Mouse (Mus musculus) CH12.LX (cell line): ENCODE results near the gene Ank2. TPM values are rescaled to one million over a fixed set of nuclear protein-coding genes. Genes with fewer than 3 reads are reported as not detected.

Experiments
- DNase-seq: peaks from one replicate; pipeline ENCODE4 v3.0.0-alpha.2; 2013; ENCODE audit errors: extremely low read depth
- H3K27ac ChIP-seq: 2 replicates; pipeline ENCODE4 v1.5.1; 2012; ENCODE audit warnings: low read depth, mild to moderate bottlenecking, control low read depth, moderate library complexity; ENCODE audit not compliant: insufficient read depth
- H3K27me3 ChIP-seq: replicated peaks from 2 replicates; pipeline ENCODE3; 2012; ENCODE audit warnings: inconsistent platforms
- H3K36me3 ChIP-seq, 2 experiments: replicated peaks in 1 of 2; 2 replicates each; pipeline versions ENCODE3 to v1.6.1; 2012; ENCODE audit warnings: inconsistent platforms in 1 of 2, low read length in 1 of 2, mild to moderate bottlenecking in 1 of 2, mixed read lengths in 1 of 2, moderate library complexity in 1 of 2; ENCODE audit not compliant: control insufficient read depth in 1 of 2, insufficient read depth in 1 of 2
- H3K4me1 ChIP-seq, 2 experiments: 2 replicates each; pipeline ENCODE4 v1.6.1; 2012; ENCODE audit warnings: inconsistent platforms in 1 of 2, moderate library complexity in 1 of 2; ENCODE audit not compliant: insufficient read depth in 2 of 2, control insufficient read depth in 1 of 2
- H3K4me2 ChIP-seq: 2 replicates; pipeline ENCODE4 v1.6.1; 2012; ENCODE audit warnings: low read depth, mild to moderate bottlenecking, control low read depth; ENCODE audit not compliant: poor library complexity, insufficient read depth, severe bottlenecking
- H3K4me3 ChIP-seq, 3 experiments: fragments of 150-350 bp in 1 of 3; sonication (generic) in 1 of 3; replicated peaks in 1 of 3; 2 replicates each; pipeline versions ENCODE3 to v1.5.1; 2011 to 2012; ENCODE audit warnings: low read depth in 2 of 3, low read length in 2 of 3, mild to moderate bottlenecking in 2 of 3, moderate library complexity in 2 of 3, control low read depth in 1 of 3, improper control_type of control experiment in 1 of 3, inconsistent platforms in 1 of 3, mixed read lengths in 1 of 3; ENCODE audit not compliant: poor library complexity in 1 of 3
- H3K79me2 ChIP-seq: replicated peaks from 2 replicates; pipeline ENCODE4 v1.6.1; 2012; ENCODE audit warnings: mild to moderate bottlenecking, moderate library complexity; ENCODE audit not compliant: control insufficient read depth, poor library complexity, insufficient read depth, severe bottlenecking; ENCODE audit errors: extremely low read depth
- H3K9ac ChIP-seq: 2 replicates; pipeline ENCODE4 v1.6.1; 2012; ENCODE audit warnings: low read depth, mild to moderate bottlenecking, control low read depth, moderate library complexity; ENCODE audit not compliant: insufficient read depth
- H3K9me3 ChIP-seq: replicated peaks from 2 replicates; pipeline ENCODE3; 2012; ENCODE audit warnings: low read length, inconsistent platforms, mixed read lengths
- CHD1 ChIP-seq: IDR thresholded peaks from 2 replicates; pipeline ENCODE4 v1.6.1; 2012; ENCODE audit warnings: low read depth, low read length, improper control_type of control experiment, inconsistent platforms
- CTCF ChIP-seq, 2 experiments: IDR thresholded peaks in 1 of 2; conservative IDR thresholded peaks in 1 of 2; 2 replicates each; pipeline ENCODE4 v1.5.1; 2011 to 2012; ENCODE audit warnings: low read depth in 2 of 2, low read length in 2 of 2, improper control_type of control experiment in 1 of 2, inconsistent platforms in 1 of 2, mild to moderate bottlenecking in 1 of 2, moderate library complexity in 1 of 2
- E2F4 ChIP-seq: IDR thresholded peaks from 2 replicates; pipeline ENCODE4 v1.6.1; 2011; ENCODE audit warnings: low read depth, low read length, improper control_type of control experiment; ENCODE audit not compliant: insufficient replicate concordance
- ETS1 ChIP-seq: conservative IDR thresholded peaks from 2 replicates; pipeline ENCODE4 v1.6.1; 2012; ENCODE audit warnings: low read depth, mild to moderate bottlenecking, inconsistent platforms, low read length, improper control_type of control experiment, moderate library complexity
- GABPA ChIP-seq: IDR thresholded peaks from 2 replicates; pipeline ENCODE4 v1.6.1; 2012; ENCODE audit warnings: low read depth, low read length, improper control_type of control experiment, inconsistent platforms; ENCODE audit not compliant: insufficient replicate concordance
- IRF4 ChIP-seq: IDR thresholded peaks from 2 replicates; pipeline ENCODE4 v1.6.1; 2014; ENCODE audit warnings: low read depth, mild to moderate bottlenecking, inconsistent platforms, low read length, improper control_type of control experiment
- KAT2A ChIP-seq: IDR thresholded peaks from 2 replicates; pipeline ENCODE4 v1.6.1; 2012; ENCODE audit warnings: low read length, improper control_type of control experiment, inconsistent platforms; ENCODE audit not compliant: insufficient replicate concordance
- MAFK ChIP-seq: IDR thresholded peaks from 2 replicates; pipeline ENCODE4 v1.6.1; 2011; ENCODE audit warnings: low read length, improper control_type of control experiment; ENCODE audit not compliant: insufficient replicate concordance
- MAZ ChIP-seq: IDR thresholded peaks from 2 replicates; pipeline ENCODE4 v1.6.1; 2012; ENCODE audit warnings: low read depth, mild to moderate bottlenecking, inconsistent platforms, low read length, improper control_type of control experiment, moderate library complexity
- MEF2A ChIP-seq: IDR thresholded peaks from 2 replicates; pipeline ENCODE4 v1.6.1; 2014; ENCODE audit warnings: low read depth, mild to moderate bottlenecking, inconsistent platforms, low read length, improper control_type of control experiment, borderline replicate concordance
- PAX5 ChIP-seq: IDR thresholded peaks from 2 replicates; pipeline ENCODE4 v1.6.1; 2012; ENCODE audit warnings: low read length, inconsistent platforms, mixed read lengths
- POLR2A ChIP-seq: IDR thresholded peaks from 2 replicates; pipeline ENCODE4 v1.6.1; 2011; ENCODE audit warnings: low read depth, mild to moderate bottlenecking, improper control_type of control experiment, low read length
- RCOR1 ChIP-seq: conservative IDR thresholded peaks from 2 replicates; pipeline ENCODE4 v1.6.1; 2012; ENCODE audit warnings: low read depth, mild to moderate bottlenecking, inconsistent platforms, low read length, improper control_type of control experiment
- TBP ChIP-seq: conservative IDR thresholded peaks from 2 replicates; pipeline ENCODE4 v1.6.1; 2011; ENCODE audit warnings: low read depth, low read length, improper control_type of control experiment
- UBTF ChIP-seq: IDR thresholded peaks from 2 replicates; pipeline ENCODE4 v1.6.1; 2012; ENCODE audit warnings: low read depth, mild to moderate bottlenecking, inconsistent platforms, low read length, improper control_type of control experiment, moderate library complexity
- USF1 ChIP-seq: IDR thresholded peaks from 2 replicates; pipeline ENCODE4 v1.6.1; 2014; ENCODE audit warnings: low read depth, mild to moderate bottlenecking, inconsistent platforms, low read length, improper control_type of control experiment
- ZC3H11A ChIP-seq: IDR thresholded peaks from 2 replicates; pipeline ENCODE4 v1.6.1; 2012; ENCODE audit warnings: low read depth, mild to moderate bottlenecking, inconsistent platforms, low read length, improper control_type of control experiment
- ZKSCAN1 ChIP-seq: IDR thresholded peaks from 2 replicates; pipeline ENCODE4 v1.6.1; 2012; ENCODE audit warnings: low read depth, inconsistent platforms, low read length, improper control_type of control experiment, borderline replicate concordance
- ZMIZ1 ChIP-seq: IDR thresholded peaks from 2 replicates; pipeline ENCODE4 v1.6.1; 2012; ENCODE audit warnings: low read depth, mild to moderate bottlenecking, inconsistent platforms, low read length, improper control_type of control experiment
- dilution Hi-C: fragments of 300-500 bp; cut with MboI; formaldehyde crosslinking; loops from 2 replicates; pipeline ENCODE4 v1.14.3; 2020; ENCODE audit warnings: low sequenced_read_pairs; ENCODE audit not compliant: extremely low pct_unique_long_range_greater_than_20kb, extremely low pct_ligation_motif_present
- in situ Hi-C: fragments of 300-500 bp; cut with MboI; formaldehyde crosslinking; loops from 3 replicates; pipeline ENCODE4 v1.14.3; 2019; ENCODE audit warnings: low sequenced_read_pairs, low pct_ligation_motif_present, low pct_unique_long_range_greater_than_20kb, mixed read lengths
- polyA plus RNA-seq: library from polyadenylated mRNA; unstranded; fragments of >175 nt; gene quantifications from 2 replicates; pipeline ENCODE4 v1.2.1, GENCODE M21; 2012; ENCODE audit warnings: low read depth; ENCODE audit not compliant: insufficient read length
- total RNA-seq, 2 experiments: library from RNA; depleted of rRNA; stranded (reverse); fragments of 300-350 nt in 1 of 2; fragments of >200 nt in 1 of 2; gene quantifications; 2 replicates each; pipeline ENCODE4 v1.2.3; 2012 to 2014

The Ank2 gene
- total and polyA plus RNA-seq, 3 experiments = 3.9 to 20.9 (median 12.2) TPM

DNA sequence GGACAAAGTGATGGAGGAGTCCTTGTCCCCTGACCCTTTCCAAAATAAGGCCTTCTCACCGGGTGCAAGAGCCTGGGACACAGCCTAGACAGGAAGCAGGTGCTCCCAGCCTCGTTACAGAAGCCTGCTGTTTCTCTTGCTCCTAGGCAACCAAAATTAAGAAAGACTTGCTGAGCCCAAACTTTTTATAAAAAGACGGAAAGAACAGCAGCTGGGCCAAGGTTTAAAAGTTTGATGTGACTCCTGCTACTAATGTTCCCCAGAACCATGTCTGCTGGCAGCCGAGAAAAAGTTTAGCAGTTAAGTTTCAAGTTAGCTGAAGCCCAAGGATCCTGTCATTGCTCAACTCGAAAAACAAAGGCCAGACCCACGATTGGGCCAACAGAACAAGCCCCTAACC is 480.0 kb downstream of the Ank2 start:
- in situ Hi-C loops = no loop called here
- Histone ChIP-seq H3K4me3 (no peak overlapping the region), H3K9me3 (no peaks in the 10 kb centered on the region), H3K4me2 (no peak overlapping the region), H3K9ac (no peak overlapping the region), H3K27me3 (no peaks in the 10 kb centered on the region), H3K36me3 (no peaks in the 10 kb centered on the region), H3K79me2 (no peaks in the 10 kb centered on the region), H3K4me1 (peaks cover 3 to 65% of the 10 kb centered on the region in 2 experiments; a peak in 3 of 4 replicates), H3K27ac (no peak overlapping the region)
- no peak for DNase-seq
- dilution Hi-C loops = no loop called here
- TF ChIP-seq CTCF (conservative IDR thresholded peaks at IDR 0.05 in 1 of 2, IDR thresholded peaks at IDR 0.05 in 1 of 2; ENCODE audit: low read depth in 2 of 2, low read length in 2 of 2) (no peak), MAZ (no peak), POLR2A (no peak), ZMIZ1 (no peak), E2F4 (no peak)

GRCm38 (mm10) chr3:127017523-127017922 is 481.6 kb downstream of the Ank2 start:
- dilution Hi-C loops = no loop called here
- H3K79me2 ChIP-seq = no peaks in the 10 kb centered on the region
- no peak overlapping the region for H3K9ac ChIP-seq
- TF ChIP-seq ZKSCAN1 (no peak), MAFK (no peak), PAX5 (no peak), UBTF (no peak), USF1 (no peak), IRF4 (no peak), ZC3H11A (no peak), TBP (no peak)
- in situ Hi-C loops = no loop called here
- H3K9me3 ChIP-seq = no peaks in the 10 kb centered on the region
- DNase-seq = no peak
- H3K36me3 ChIP-seq = no peaks in the 10 kb centered on the region
- no peak overlapping the region for H3K27ac ChIP-seq
- H3K4me1 ChIP-seq = peaks cover 2 to 71% of the 10 kb centered on the region in 2 experiments; a peak in 2 of 4 replicates
- H3K27me3 ChIP-seq = no peaks in the 10 kb centered on the region
- H3K4me2 ChIP-seq = no peak overlapping the region
- H3K4me3 ChIP-seq = no peak overlapping the region

DNA sequence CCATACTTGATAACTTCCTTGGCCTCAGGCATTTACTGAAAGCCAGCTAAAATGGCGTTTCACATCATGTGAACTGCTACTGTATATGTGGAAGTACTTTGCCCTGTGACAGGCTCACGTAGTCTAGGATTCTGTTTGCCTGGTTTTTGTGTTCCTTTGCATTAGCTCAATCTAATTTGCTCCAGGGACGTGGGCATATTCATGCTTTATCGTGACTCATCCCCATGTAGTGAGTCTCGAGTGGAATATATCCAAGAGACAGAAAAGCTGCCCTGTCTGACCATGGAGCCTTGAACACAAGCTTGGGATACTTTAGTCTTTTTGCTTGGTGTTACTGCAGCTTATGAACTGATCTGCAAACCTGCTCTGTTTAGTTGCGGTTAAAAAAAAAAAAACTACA is 483.6 kb downstream of the Ank2 start:
- no peak overlapping the region for H3K9ac ChIP-seq
- H3K4me3 ChIP-seq = no peak overlapping the region
- H3K27ac ChIP-seq = no peak overlapping the region
- peaks cover 2 to 61% of the 10 kb centered on the region in 2 experiments; a peak in 2 of 4 replicates for H3K4me1 ChIP-seq
- dilution Hi-C loops (no loop called here), in situ Hi-C loops (no loop called here)
- H3K36me3 ChIP-seq = no peaks in the 10 kb centered on the region
- no peak overlapping the region for H3K4me2 ChIP-seq
- no peaks in the 10 kb centered on the region for H3K79me2 ChIP-seq
- DNase-seq = no peak
- no peaks in the 10 kb centered on the region for H3K27me3 ChIP-seq
- no peak for TF ChIP-seq KAT2A
- no peak for TF ChIP-seq ZMIZ1
- TF ChIP-seq RCOR1 = no peak
- TF ChIP-seq MAFK = no peak
- TF ChIP-seq MEF2A = no peak
- TF ChIP-seq ETS1 = no peak
- TF ChIP-seq GABPA = no peak
- TF ChIP-seq CHD1 = no peak
- TF ChIP-seq MAZ = no peak
- H3K9me3 ChIP-seq = no peaks in the 10 kb centered on the region
